Mouse (Mus musculus): ENCODE measurements around the gene Ccnb2. TPM values are rescaled to one million over a fixed set of nuclear protein-coding genes. Genes with fewer than 3 reads are reported as not detected.
"Not testable (repeated sequence)": the region's sequence is repeated elsewhere in the genome, so short reads cannot be mapped to it uniquely, and the experiment has no call there.

Ccnb2 gene
- total RNA-seq (2015; ENCODE audit: low replicate concordance) (70.7 and 76.9 TPM in 2 replicates), total RNA-seq (2017; ENCODE audit: low replicate concordance) (88.6 and 93.3 TPM in 2 replicates)

- ATAC-seq (replicated peaks; ENCODE audit: low FRiP score, poor library complexity, severe bottlenecking), result peak; percentile 99
Observed at GRCm38 (mm10) chr9:70421257-70422056, at the start of gene Ccnb2. Gene Ccnb2, minus strand, starts transcription at chr9:70421547.

- not testable (repeated sequence) for ATAC-seq (replicated peaks; ENCODE audit: low FRiP score, poor library complexity, severe bottlenecking)
Observed at GRCm38 (mm10) chr9:70463091-70463490, 41.7 kb upstream of the Ccnb2 start.

DNA sequence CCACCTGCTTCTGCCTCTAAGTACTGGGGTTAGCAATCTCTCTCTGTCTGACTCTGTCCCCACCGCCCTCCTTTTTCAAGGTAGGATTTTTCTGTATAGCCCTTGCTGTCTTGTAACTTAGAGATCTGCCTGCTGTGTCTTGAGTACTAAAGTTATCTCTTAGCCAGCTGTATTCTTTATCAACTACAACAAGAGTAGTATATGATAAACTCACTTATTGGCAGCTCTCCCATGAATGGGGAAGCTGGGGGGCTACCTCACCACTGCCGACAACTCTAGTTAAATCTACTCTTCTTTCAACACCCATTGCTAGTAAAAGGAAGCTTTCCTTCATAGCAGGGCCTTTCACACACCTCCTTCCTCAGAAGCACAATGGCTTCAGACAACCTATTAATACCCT is 31.0 kb upstream of the Ccnb2 start:
- no peak for ATAC-seq (replicated peaks; ENCODE audit: low FRiP score, poor library complexity, severe bottlenecking)

DNA sequence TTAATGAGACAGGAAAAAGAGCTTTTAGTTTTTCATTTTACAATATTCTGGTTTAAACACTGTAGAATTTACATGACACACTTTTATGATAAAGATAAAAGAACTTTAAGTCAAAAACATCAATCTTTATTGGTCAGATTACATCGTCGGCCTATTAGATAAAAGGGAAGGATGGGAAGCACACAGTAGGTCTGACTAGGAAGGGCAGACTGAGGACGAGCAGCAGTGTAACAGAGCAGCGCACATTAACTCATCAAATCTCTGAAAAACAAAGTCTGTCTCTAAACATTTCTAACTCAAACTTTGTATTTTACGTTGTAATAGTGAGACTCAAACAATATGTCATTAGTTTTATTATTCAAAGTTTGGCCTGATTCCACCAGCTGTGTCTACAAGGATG is 27.7 kb upstream of the Ccnb2 start:
- ATAC-seq (replicated peaks; ENCODE audit: low FRiP score, poor library complexity, severe bottlenecking), result no peak

DNA sequence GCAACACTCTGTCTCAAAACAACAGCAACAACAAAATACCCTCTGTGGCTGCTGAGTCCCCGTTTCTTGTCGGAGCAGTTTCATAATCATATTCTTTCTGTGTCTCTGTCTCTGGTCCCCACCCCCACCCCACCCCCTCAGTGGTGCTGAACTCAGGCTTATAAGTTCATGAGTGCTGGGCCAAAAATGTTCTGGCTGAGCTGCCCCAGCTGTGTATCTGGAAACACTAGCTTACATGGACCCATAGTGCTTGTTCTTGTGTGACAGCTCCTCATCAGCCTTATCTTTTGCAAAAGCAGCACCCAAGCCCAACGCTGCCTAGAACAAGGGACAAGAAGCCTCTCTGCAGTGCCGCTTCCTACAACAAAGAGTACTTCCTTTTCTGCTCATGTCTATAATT is 18.6 kb upstream of the Ccnb2 start:
- ATAC-seq (replicated peaks; ENCODE audit: low FRiP score, poor library complexity, severe bottlenecking), result no peak

DNA sequence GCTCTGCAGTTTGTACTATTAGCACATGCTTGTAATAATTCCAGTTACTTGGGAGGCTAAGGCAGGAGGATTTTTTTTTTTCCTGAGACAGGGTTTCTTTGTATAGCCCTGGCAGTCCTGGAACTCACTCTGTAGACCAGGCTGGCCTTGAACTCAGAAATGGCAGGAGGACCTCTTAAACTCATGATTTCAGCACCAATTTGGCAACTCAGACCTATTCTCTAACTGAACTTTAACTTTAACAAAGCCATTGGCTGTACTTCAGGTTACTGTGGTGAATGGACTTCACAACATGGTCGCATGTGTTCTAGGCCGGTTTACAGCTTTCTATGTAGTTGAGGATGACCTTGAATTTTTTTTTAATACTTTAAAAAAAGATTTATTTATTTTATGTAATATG is 1.3 kb upstream of the Ccnb2 start:
- no peak for ATAC-seq (replicated peaks; ENCODE audit: low FRiP score, poor library complexity, severe bottlenecking)

DNA sequence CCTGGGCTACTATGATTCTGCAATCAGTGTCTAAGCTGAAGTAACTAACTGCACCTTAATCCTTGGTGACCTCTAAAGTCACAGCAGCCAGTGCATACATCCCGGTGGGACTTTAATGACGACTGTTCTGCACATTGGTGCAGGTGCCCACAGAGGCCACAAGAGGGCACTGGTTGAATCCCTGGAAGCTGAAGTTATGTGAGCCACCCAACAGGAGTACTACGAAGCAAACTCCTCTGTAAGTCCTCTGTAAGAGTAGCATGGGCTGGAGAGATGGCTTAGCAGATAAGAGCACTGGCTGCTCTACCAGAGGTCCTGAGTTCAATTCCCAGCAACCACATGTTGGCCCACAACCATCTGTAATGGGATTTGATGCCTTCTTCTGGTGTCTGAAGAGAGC is 4.9 kb downstream of the Ccnb2 start:
- ATAC-seq (replicated peaks; ENCODE audit: low FRiP score, poor library complexity, severe bottlenecking), result peak; percentile 64; the same call in 1 of the 2 replicates

DNA sequence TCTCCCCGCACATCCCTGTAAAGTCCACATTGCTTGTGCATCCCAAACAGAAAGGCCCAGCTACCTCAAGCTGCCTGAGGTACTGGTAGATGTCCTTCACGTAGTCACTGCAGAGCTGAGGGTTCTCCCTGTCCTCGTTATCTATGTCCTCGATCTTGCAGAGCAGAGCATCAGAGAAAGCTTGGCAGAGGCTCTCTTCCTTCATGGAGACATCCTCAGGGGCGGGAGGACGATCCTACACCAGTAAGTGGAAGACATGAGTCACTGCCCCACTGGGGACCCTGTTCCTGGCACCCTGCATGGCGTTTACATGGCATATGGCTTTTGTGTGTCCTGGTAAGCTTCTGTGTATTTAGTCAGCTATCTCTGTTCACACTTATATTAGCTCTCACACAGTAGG is 8.3 kb downstream of the Ccnb2 start:
- no peak for ATAC-seq (replicated peaks; ENCODE audit: low FRiP score, poor library complexity, severe bottlenecking)

DNA sequence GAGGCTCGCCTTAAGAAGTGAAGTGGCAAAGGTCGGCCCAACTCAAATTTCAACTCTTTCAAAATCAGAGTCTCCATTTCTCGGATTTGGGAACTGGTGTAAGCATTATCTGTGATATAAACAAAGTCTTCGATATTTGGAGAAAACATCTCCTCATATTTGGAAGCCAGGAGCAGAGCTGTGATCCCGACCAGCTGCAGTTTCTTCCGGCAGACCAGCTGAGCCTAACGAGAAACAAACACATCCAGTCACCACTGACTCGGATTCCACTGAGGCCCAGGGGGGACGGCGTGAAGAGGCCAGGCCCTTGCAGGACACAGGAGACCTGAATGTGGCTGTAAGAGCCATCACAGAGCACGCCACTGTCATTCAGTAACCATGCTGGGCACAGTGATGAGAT is 10.7 kb downstream of the Ccnb2 start:
- no peak for ATAC-seq (replicated peaks; ENCODE audit: low FRiP score, poor library complexity, severe bottlenecking)

DNA sequence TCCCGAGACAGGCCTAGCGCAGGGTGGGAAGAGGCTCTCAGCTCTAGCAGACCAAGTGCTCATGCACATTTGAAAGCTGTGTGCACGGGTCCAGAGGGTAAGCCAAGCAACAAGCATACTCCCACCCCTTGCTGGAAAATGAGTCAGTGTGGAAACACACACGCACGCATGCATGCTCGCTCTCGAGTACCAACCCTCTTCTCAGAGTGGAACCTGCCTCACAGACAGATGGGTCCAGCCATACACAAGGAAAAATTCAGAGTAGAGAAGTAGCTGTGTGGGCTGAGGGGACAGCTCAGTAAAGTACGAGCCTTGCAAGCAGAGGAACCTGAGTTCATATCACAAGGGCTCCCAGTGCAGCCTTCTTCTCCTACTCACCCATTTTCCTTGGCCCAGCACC is 11.6 kb downstream of the Ccnb2 start:
- ATAC-seq (replicated peaks; ENCODE audit: low FRiP score, poor library complexity, severe bottlenecking), result no peak

DNA sequence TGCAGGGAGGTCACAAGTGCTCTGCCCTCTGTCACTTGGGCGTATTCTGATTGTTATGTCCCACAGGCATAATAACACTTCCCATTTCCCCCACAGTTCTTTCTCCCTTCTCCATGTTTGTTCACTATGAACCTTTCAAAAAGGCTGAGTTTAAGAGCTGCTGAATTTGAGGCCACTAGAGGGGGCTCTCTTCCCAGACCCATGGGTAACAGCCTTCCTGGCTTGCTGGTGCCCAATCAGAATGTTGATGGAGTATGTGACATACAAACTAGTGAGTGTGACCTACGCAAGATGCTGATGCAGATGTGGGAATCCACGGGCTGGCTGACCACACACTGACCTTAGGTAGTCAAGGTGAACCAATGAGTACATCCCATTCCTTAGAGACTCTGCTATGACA is 12.6 kb downstream of the Ccnb2 start:
- 0 out of 2 replicates have a peak, but pooled peaks have one; percentile 36 for ATAC-seq (replicated peaks; ENCODE audit: low FRiP score, poor library complexity, severe bottlenecking)

GRCm38 (mm10) chr9:70406596-70406995 is 14.8 kb downstream of the Ccnb2 start:
- no peak for ATAC-seq (replicated peaks; ENCODE audit: low FRiP score, poor library complexity, severe bottlenecking)

DNA sequence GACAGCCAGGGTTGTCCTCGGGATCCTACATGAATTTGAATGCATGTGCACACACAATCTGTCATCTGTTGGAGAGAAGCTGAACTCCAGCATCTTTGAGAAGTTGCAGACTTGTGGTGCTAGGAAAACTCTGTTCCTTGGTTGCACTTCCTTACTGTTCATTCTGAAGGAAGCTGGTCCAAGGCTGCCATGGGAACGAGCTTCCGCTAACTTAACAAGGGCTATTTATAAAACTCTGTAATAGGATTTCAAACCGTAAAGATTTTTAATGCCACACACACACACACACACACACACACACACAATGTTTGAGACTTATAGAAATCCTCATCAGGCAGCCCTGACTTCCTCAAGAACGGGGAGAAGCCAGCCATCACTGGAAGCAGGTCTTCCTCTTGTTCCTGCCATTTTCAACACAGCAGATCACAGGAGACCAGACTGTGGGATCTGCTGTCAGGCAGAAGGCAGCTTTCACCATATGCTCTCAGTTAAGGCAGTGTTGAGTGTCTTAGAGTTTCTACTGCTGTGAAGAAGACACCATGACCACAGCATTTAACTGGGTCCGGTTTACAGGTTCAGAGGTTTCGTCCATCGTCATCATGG is 19.3 kb downstream of the Ccnb2 start:
- no peak for ATAC-seq (replicated peaks; ENCODE audit: low FRiP score, poor library complexity, severe bottlenecking)

DNA sequence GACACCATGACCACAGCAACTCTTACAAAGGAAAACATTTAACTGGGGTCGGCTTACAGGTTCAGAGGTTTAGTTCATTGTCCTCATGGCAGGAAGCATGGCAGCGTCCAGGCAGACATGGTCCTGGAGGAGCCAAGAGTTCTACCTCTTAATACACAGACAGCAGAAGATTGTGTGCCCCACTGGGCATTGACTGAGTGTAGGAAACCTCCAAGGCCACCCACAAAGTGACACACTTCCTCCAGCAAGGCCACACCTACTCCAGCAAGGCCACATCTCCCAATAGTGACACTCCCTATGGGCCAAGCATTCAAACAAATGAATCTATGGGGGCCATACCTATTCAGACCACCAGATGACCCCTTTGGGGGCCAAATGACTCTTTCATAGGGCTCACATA is 25.3 kb downstream of the Ccnb2 start:
- ATAC-seq (replicated peaks; ENCODE audit: low FRiP score, poor library complexity, severe bottlenecking), result no peak

DNA sequence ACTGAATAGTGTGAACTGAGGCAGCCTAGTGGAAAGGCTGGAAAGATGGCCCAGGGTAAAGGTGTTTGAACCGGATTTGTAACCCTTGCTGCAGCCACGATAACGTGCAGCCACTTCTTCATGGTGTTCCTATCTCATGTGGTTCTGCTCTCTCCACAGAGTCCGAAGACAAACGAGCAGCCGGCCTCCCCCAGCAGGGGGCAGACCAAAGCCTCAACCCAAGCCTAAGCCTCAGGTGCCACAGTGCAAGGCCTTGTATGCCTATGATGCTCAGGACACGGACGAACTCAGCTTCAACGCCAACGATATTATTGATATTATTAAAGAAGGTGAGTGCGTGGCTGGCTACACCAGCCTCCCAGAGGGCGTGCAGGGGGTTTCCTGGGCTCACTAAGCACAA is 25.7 kb downstream of the Ccnb2 start:
- 0 out of 2 replicates have a peak, but pooled peaks have one; percentile 45 for ATAC-seq (replicated peaks; ENCODE audit: low FRiP score, poor library complexity, severe bottlenecking)

DNA sequence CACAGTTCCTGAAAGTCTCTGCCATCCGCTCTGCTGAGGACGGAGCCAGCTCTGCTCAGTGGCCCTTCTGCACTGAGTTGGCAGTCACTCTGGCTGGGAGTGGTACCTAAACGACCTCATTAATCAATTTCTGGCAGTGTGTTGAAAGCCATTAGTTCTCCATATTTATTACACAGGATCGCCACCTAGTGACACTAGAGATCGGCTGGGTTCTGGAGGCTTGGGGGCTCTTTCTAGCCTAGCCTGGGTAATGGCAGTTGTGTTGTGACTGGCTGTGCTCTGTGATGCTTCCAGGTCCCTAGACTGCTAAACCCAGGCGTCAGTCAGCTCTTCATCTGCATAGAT is 28.8 kb downstream of the Ccnb2 start:
- no peak for ATAC-seq (replicated peaks; ENCODE audit: low FRiP score, poor library complexity, severe bottlenecking)

DNA sequence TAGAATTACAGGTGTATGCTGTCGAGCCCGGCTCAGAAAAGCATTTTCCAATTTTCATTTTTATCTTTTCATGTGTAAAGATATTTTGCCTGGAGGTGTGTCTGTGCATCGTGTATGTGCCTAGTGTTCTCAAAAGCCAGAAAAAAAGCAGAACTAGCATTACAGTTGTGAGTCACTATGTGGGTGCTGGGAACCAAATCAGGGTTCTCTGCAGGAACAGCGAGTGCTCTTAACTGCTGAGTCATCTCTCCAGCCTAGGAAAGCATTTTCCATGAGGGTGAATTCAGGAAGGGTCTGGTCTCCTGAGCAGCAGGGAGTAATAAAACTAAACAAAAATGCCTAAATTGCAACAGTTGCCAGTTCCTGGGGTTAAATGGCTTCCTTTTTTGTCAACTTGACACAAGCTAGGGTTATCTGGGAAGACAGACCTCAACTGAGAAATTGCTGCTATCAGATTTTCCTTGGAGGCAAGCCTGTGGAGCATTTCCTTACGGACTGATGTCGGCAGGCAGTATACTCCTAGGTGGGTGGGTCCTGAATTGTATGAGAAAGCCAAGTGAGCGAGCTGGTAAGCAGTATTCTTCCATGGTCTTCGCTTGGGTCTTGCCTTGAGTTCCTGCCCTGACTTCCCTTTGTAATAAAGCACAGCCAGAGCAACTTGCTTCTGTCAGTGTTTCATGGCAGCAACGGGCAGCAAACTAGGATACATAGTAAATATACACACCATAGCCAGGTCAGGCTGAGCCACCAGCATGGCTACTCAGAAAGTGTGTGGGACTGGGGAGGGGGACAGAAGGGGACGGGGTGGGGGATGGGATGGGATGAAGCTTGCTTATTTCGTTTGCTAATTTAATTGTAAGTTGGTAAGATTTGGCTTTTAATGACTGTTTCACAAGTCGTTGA is 29.4 kb downstream of the Ccnb2 start:
- no peak for ATAC-seq (replicated peaks; ENCODE audit: low FRiP score, poor library complexity, severe bottlenecking)

- no peak for ATAC-seq (replicated peaks; ENCODE audit: low FRiP score, poor library complexity, severe bottlenecking)
Observed at GRCm38 (mm10) chr9:70391042-70391441, 30.3 kb downstream of the Ccnb2 start.

- no peak for ATAC-seq (replicated peaks; ENCODE audit: low FRiP score, poor library complexity, severe bottlenecking)
Observed at GRCm38 (mm10) chr9:70389548-70389947, 31.8 kb downstream of the Ccnb2 start.

DNA sequence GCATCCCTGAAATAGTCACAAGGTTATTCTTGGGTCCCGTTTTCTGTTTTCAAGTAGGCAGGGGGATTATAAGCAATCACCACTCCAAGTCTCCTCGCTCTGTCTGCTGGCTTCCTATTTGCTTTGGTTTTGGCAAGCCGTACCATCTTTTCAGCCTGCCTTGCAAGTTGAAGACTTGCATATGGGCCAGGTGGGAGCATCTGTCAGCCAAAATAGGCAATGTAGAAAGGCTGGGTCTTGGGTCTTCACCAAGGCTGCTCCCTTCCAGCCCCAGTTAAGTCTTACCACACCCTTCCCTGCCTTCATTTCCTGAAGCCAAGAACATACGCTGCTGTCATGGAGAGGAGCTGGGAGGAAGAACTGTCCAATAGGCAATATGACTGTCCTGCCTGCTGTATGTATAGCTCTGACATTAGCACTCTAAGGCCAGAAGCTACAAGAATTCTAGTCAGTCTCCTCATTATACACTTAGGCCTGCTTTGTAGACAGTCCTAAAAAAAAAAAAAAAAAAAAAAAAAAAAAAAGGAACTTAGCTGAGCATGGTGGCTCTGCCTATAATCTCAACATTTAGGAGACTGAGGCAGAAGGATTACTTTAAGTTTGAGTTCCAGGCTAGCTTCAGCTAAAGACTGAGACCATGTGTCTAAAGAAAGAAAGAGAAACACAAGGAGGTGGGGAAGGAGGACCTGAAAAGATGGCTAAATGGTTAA is 33.8 kb downstream of the Ccnb2 start:
- no peak for ATAC-seq (replicated peaks; ENCODE audit: low FRiP score, poor library complexity, severe bottlenecking)

Measured in erythroblast, adult 5-6 weeks (primary cell).